Mouse (Mus musculus): ENCODE measurements around the gene Tcf7l2. TPM values are rescaled to one million over a fixed set of nuclear protein-coding genes. Genes with fewer than 3 reads are reported as not detected.

Tcf7l2 gene
- polyA plus RNA-seq, 1 experiment from 2014 or later = 401 TPM

DNA sequence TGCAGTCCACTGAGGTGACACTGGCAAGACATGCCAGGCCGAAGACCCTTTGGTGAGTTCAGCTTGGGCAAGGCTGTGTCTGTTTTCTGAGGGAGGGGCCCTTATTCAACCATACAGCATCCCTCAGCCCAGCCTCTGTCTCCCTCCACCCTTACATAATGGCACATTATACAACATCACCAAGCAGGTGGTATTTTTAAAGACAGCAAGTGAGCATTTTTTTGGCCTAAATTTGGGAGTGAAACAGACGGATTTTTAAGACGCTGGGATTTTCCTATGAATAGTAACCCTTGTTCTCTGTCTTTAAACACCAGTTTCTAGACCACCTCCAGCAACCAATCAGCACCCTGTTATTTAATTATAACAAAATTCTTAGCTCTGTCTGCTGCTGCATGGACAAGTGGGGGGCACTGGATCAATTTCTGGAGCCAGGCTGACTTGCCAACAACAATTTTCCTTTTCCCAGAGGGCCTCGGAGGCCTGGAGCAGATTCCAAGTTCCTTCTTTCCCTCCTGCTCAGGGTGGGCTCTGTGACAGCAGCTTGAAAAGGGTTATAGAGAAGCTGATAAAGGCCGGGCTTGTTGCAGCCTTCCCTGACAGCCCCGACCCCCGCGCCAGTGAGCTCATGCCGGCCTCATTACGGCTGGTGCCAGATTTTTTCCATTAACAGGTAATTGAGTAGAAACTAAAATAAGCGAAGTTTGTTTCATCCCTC lies 199.1 kb downstream of the Tcf7l2 start:
- H3K27ac ChIP-seq (ENCODE audit: low read depth, low read length) = no peak overlapping the region; the same call in 1 of the 2 replicates
- WGBS = 70% methylated on average over 11 of the region's 11 CpGs
- DNase-seq (ENCODE audit: low spot score, missing footprints) (peak; percentile 71), ATAC-seq (ENCODE audit: low FRiP score) (no peak)
- H3K4me2 ChIP-seq = no peak overlapping the region
- no peak overlapping the region for H3K4me3 ChIP-seq (ENCODE audit: low read depth, low read length)
- no peaks in the 10 kb centered on the region for H3K36me3 ChIP-seq (ENCODE audit: control insufficient read depth, insufficient read depth, low read length)
- no peaks in the 10 kb centered on the region for H3K27me3 ChIP-seq (ENCODE audit: control insufficient read depth, insufficient read depth, low read length)
- H3K4me1 ChIP-seq (ENCODE audit: control insufficient read depth, insufficient read depth, low read length) = no peaks in the 10 kb centered on the region
- H3K9ac ChIP-seq (ENCODE audit: low read length) = 0 out of 2 replicates have a peak overlapping the region, but pooled peaks have one; percentile 9
- no peaks in the 10 kb centered on the region for H3K9me3 ChIP-seq (ENCODE audit: control insufficient read depth, low read length)

- WGBS = 87% methylated on average over 16 of the region's 16 CpGs
- Histone ChIP-seq H3K4me3 (ENCODE audit: low read depth, low read length) (no peak overlapping the region), H3K4me1 (ENCODE audit: control insufficient read depth, insufficient read depth, low read length) (no peaks in the 10 kb centered on the region), H3K9ac (ENCODE audit: low read length) (no peak overlapping the region), H3K27ac (ENCODE audit: low read depth, low read length) (no peak overlapping the region), H3K4me2 (no peak overlapping the region), H3K36me3 (ENCODE audit: control insufficient read depth, insufficient read depth, low read length) (no peaks in the 10 kb centered on the region), H3K9me3 (ENCODE audit: control insufficient read depth, low read length) (no peaks in the 10 kb centered on the region), H3K27me3 (ENCODE audit: control insufficient read depth, insufficient read depth, low read length) (no peaks in the 10 kb centered on the region)
- DNase-seq (ENCODE audit: low spot score, missing footprints) (peak; percentile 75), ATAC-seq (ENCODE audit: low FRiP score) (no peak)
Measured at GRCm38 (mm10) chr19:55941253-55942125, 199.9 kb downstream of the Tcf7l2 start.

DNA sequence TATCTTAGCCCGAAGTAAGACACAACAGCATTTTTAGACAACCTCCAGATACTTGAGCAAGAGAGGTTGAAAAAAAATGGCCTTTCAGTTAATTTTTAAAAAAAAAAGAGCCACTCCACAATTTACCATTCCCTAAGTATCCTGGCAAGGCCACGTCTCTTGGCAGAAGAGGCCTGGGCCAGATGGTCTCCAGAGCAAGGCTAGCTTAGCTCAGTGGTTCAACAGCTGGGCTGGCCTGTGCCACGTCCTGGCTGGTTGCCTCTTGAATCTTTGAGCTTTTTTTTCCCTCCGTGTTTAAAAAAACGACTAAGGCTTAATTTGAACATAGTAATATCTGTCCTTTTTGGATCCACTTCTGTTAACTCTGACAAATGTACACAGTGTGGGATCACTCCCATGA lies 209.8 kb downstream of the Tcf7l2 start:
- no peak overlapping the region for H3K27ac ChIP-seq (ENCODE audit: low read depth, low read length)
- WGBS = 88% methylated on average over 5 of the region's 5 CpGs
- no peak overlapping the region for H3K4me2 ChIP-seq
- peak; percentile 8 for DNase-seq (ENCODE audit: low spot score, missing footprints)
- H3K4me3 ChIP-seq (ENCODE audit: low read depth, low read length) = no peak overlapping the region
- H3K4me1 ChIP-seq (ENCODE audit: control insufficient read depth, insufficient read depth, low read length) = no peaks in the 10 kb centered on the region; the same call in 1 of the 2 replicates
- no peak for ATAC-seq (ENCODE audit: low FRiP score)
- H3K9me3 ChIP-seq (ENCODE audit: control insufficient read depth, low read length) = no peaks in the 10 kb centered on the region
- no peaks in the 10 kb centered on the region for H3K27me3 ChIP-seq (ENCODE audit: control insufficient read depth, insufficient read depth, low read length)
- no peaks in the 10 kb centered on the region for H3K36me3 ChIP-seq (ENCODE audit: control insufficient read depth, insufficient read depth, low read length)
- H3K9ac ChIP-seq (ENCODE audit: low read length) = no peak overlapping the region

DNA sequence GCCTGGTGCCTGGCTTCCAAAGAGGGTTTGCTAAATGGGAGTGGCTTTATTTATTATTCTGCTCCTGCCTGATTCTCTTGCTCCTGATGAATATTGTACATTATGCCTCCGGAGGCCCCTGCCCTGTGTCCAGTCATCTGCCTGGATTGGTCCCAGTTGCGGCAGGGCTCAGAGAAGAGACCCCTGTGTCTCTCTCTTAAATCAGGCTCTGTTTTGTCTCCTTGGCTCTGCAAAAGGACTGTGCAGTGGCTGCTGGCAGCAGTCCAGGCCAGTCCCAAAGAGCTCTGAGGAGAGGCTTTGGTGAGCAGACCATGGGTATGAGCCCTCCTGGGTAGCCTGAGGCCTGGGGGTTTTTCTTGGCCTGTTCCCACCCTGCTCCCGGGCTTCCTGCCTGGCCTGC lies 211.6 kb downstream of the Tcf7l2 start:
- DNase-seq (ENCODE audit: low spot score, missing footprints) (no peak), ATAC-seq (ENCODE audit: low FRiP score) (no peak)
- H3K9ac ChIP-seq (ENCODE audit: low read length) = no peak overlapping the region
- no peak overlapping the region for H3K4me3 ChIP-seq (ENCODE audit: low read depth, low read length)
- no peaks in the 10 kb centered on the region for H3K9me3 ChIP-seq (ENCODE audit: control insufficient read depth, low read length)
- H3K4me2 ChIP-seq = no peak overlapping the region
- no peaks in the 10 kb centered on the region; the same call in 1 of the 2 replicates for H3K4me1 ChIP-seq (ENCODE audit: control insufficient read depth, insufficient read depth, low read length)
- 79% methylated on average over 3 of the region's 3 CpGs for WGBS
- no peaks in the 10 kb centered on the region for H3K36me3 ChIP-seq (ENCODE audit: control insufficient read depth, insufficient read depth, low read length)
- no peaks in the 10 kb centered on the region for H3K27me3 ChIP-seq (ENCODE audit: control insufficient read depth, insufficient read depth, low read length)
- no peak overlapping the region for H3K27ac ChIP-seq (ENCODE audit: low read depth, low read length)

DNA sequence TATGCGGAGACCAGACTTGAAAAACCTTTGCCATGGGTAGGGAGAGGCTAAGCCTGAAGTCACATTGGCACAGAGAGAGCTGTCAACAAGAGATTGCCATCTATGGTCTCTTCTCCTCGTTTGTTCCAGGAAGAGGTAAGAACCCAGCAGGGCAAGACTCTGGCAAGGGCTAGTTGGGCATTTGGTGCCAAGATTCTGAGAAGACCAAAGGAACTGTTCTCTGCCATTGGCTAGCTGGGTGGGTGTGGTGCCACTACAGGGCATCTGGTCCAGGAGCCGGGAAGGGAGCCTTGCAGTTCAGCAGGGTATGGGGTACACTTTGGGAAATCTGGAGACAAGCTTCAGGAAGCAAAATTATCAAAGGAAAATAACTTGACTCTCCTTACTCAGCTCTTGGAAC lies 213.5 kb downstream of the Tcf7l2 start:
- no peak overlapping the region for H3K4me3 ChIP-seq (ENCODE audit: low read depth, low read length)
- H3K9me3 ChIP-seq (ENCODE audit: control insufficient read depth, low read length) = peaks cover 7% of the 10 kb centered on the region; the same call in 1 of the 2 replicates
- H3K27me3 ChIP-seq (ENCODE audit: control insufficient read depth, insufficient read depth, low read length) = no peaks in the 10 kb centered on the region
- no peak overlapping the region for H3K4me2 ChIP-seq
- no peak overlapping the region for H3K9ac ChIP-seq (ENCODE audit: low read length)
- no peaks in the 10 kb centered on the region for H3K36me3 ChIP-seq (ENCODE audit: control insufficient read depth, insufficient read depth, low read length)
- H3K27ac ChIP-seq (ENCODE audit: low read depth, low read length) = no peak overlapping the region
- ATAC-seq (ENCODE audit: low FRiP score) (no peak), DNase-seq (ENCODE audit: low spot score, missing footprints) (no peak)
- H3K4me1 ChIP-seq (ENCODE audit: control insufficient read depth, insufficient read depth, low read length) = no peaks in the 10 kb centered on the region; the same call in 1 of the 2 replicates
- WGBS = 81% methylated on average over 3 of the region's 3 CpGs

DNA sequence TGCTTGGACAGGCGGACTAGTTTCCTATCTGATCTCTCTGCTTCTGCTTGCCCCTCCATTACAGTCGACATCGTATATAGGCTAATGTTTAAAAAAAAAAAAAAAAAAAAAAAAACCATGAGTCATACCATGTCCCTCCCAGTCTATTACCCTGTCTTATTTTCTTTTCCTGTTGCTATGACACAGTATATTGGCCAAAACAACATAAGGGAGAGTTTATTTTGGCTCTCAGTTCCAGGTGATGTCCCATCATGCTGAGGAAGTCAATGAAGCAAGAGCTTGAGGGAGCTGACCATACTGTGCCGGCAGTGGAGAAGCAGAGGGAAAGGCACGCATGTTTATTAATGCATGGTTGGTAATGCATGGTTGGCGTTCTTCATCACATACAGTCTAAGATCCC lies 215.1 kb downstream of the Tcf7l2 start:
- H3K9ac ChIP-seq (ENCODE audit: low read length) = no peak overlapping the region
- no peak overlapping the region for H3K4me2 ChIP-seq
- no peak overlapping the region for H3K27ac ChIP-seq (ENCODE audit: low read depth, low read length)
- 93% methylated on average over 6 of the region's 6 CpGs for WGBS
- peak; percentile 12 for DNase-seq (ENCODE audit: low spot score, missing footprints)
- H3K4me1 ChIP-seq (ENCODE audit: control insufficient read depth, insufficient read depth, low read length) = no peaks in the 10 kb centered on the region
- H3K9me3 ChIP-seq (ENCODE audit: control insufficient read depth, low read length) = peaks cover 7% of the 10 kb centered on the region; the same call in 1 of the 2 replicates
- no peaks in the 10 kb centered on the region for H3K27me3 ChIP-seq (ENCODE audit: control insufficient read depth, insufficient read depth, low read length)
- H3K4me3 ChIP-seq (ENCODE audit: low read depth, low read length) = no peak overlapping the region
- ATAC-seq (ENCODE audit: low FRiP score) = no peak
- no peaks in the 10 kb centered on the region for H3K36me3 ChIP-seq (ENCODE audit: control insufficient read depth, insufficient read depth, low read length)

- Histone ChIP-seq H3K36me3 (ENCODE audit: control insufficient read depth, insufficient read depth, low read length) (no peaks in the 10 kb centered on the region), H3K27me3 (ENCODE audit: control insufficient read depth, insufficient read depth, low read length) (no peaks in the 10 kb centered on the region)
- 95% methylated on average over 3 of the region's 3 CpGs for WGBS
Measured at GRCm38 (mm10) chr19:55964421-55964820, 222.8 kb downstream of the Tcf7l2 start.

DNA sequence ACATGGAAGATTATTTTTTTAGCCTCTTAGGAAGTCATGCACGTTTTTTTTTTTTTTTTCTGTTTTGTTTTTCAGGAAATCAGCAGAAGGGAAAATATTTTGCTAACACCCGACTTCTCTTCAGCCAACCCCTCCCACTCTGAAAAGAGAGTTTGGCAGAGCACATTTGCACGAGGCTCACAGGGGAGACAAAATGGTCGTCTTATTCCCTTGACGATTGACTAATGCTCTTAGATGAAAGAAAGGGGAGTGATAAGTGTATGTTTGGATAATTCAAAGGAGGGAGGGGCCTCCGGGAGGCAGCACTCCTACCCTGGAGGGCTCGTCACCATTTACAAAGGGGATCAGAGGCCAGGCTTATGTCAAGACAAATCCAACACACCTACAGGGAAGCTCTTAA lies 224.4 kb downstream of the Tcf7l2 start:
- ATAC-seq (ENCODE audit: low FRiP score) (no peak), DNase-seq (ENCODE audit: low spot score, missing footprints) (no peak)
- H3K4me2 ChIP-seq = no peak overlapping the region
- H3K4me1 ChIP-seq (ENCODE audit: control insufficient read depth, insufficient read depth, low read length) = peaks cover 4% of the 10 kb centered on the region; the same call in 1 of the 2 replicates
- no peaks in the 10 kb centered on the region for H3K27me3 ChIP-seq (ENCODE audit: control insufficient read depth, insufficient read depth, low read length)
- 35% methylated on average over 7 of the region's 7 CpGs for WGBS
- no peak overlapping the region for H3K9ac ChIP-seq (ENCODE audit: low read length)
- H3K36me3 ChIP-seq (ENCODE audit: control insufficient read depth, insufficient read depth, low read length) = no peaks in the 10 kb centered on the region
- no peak overlapping the region for H3K27ac ChIP-seq (ENCODE audit: low read depth, low read length)
- no peaks in the 10 kb centered on the region for H3K9me3 ChIP-seq (ENCODE audit: control insufficient read depth, low read length)
- no peak overlapping the region for H3K4me3 ChIP-seq (ENCODE audit: low read depth, low read length)

More at GRCm38 (mm10) chr19:55964421-55964820, 222.8 kb downstream of the Tcf7l2 start:
- no peak overlapping the region for H3K27ac ChIP-seq (ENCODE audit: low read depth, low read length)
- H3K4me3 ChIP-seq (ENCODE audit: low read depth, low read length) = no peak overlapping the region
- no peak for ATAC-seq (ENCODE audit: low FRiP score)
- H3K4me1 ChIP-seq (ENCODE audit: control insufficient read depth, insufficient read depth, low read length) = no peaks in the 10 kb centered on the region
- peak; percentile 4 for DNase-seq (ENCODE audit: low spot score, missing footprints)
- no peak overlapping the region for H3K4me2 ChIP-seq
- H3K9ac ChIP-seq (ENCODE audit: low read length) = no peak overlapping the region
- H3K9me3 ChIP-seq (ENCODE audit: control insufficient read depth, low read length) = peaks cover 2% of the 10 kb centered on the region; the same call in 1 of the 2 replicates

All from midbrain, embryonic 11.5 days (tissue).